Mouse (Mus musculus) spleen, adult 2 months (tissue): Measurements from ENCODE around the gene Gosr2.

ENCODE experiments used
- CTCF ChIP-seq: fragments of 200-500 bp; IDR thresholded peaks from 2 replicates; pipeline ENCODE4 v1.5.1; 2011; ENCODE audit warnings: mild to moderate bottlenecking, inconsistent platforms; ENCODE audit not compliant: insufficient read depth, insufficient read length, insufficient replicate concordance; ENCODE audit errors: extremely low read depth
- POLR2A ChIP-seq: fragments of 200-500 bp; IDR thresholded peaks from 2 replicates; pipeline ENCODE4 v1.6.1; 2011; ENCODE audit warnings: low read depth, low read length, inconsistent platforms

DNA sequence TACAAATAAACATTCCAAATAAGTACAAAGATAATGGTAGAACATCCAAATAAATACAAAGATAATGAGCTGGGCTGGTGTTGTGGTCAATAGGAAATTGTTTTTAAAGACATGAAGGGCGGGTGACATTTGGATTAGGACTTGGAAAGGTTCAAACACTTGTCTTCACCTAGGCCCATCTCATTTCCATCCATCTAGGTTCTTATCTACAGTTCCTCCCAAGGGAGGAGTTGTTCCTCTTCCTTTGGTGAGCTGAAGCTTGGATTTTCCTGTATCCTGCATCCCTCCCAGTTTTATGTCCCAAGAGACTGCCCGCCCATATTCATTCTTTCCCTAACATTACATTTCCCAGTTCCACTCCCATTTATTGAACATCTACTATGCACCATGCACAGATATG, 528 bp upstream of the Gosr2 start:
- no peak for TF ChIP-seq CTCF
- TF ChIP-seq POLR2A: no peak
